Mouse (Mus musculus) heart, embryonic 14.5 days (tissue): ENCODE results near the gene Ube2t. TPM values are rescaled to one million over a fixed set of nuclear protein-coding genes. Genes with fewer than 3 reads are reported as not detected.

Source experiments
- ATAC-seq: fragments of 200-750 bp; cut with Nextera tagmentation; 2 replicates; pipeline ENCODE4 v1.8.0; 2017; ENCODE audit warnings: low read depth, moderate TSS enrichment; ENCODE audit not compliant: insufficient number of reproducible peaks, insufficient read depth, low FRiP score
- H3K27ac ChIP-seq, 2 experiments: fragments of 200-500 bp in 1 of 2; fragments of 300-500 bp in 1 of 2; sonication (generic) in 1 of 2; replicated peaks in 1 of 2; 2 replicates each; pipeline ENCODE4 v1.5.1; 2012 to 2014; ENCODE audit warnings: low read depth in 2 of 2, low read length in 2 of 2, control low read depth in 1 of 2, mild to moderate bottlenecking in 1 of 2, mixed read lengths in 1 of 2; ENCODE audit not compliant: control insufficient read depth in 1 of 2, insufficient read depth in 1 of 2
- H3K27me3 ChIP-seq: fragments of 300-500 bp; sonication (generic); 2 replicates; pipeline ENCODE4 v1.6.1; 2014; ENCODE audit warnings: mild to moderate bottlenecking, low read length, control low read depth; ENCODE audit not compliant: control insufficient read depth, insufficient read depth
- H3K36me3 ChIP-seq: fragments of 300-500 bp; sonication (generic); 2 replicates; pipeline ENCODE4 v1.6.1; 2014; ENCODE audit warnings: mild to moderate bottlenecking, control low read depth, low read length, mixed read lengths; ENCODE audit not compliant: control insufficient read depth, insufficient read depth
- H3K4me1 ChIP-seq, 2 experiments: fragments of 200-500 bp in 1 of 2; fragments of 300-500 bp in 1 of 2; sonication (generic) in 1 of 2; 2 replicates each; pipeline ENCODE4 v1.6.1; 2012 to 2014; ENCODE audit warnings: low read length in 2 of 2, control low read depth in 1 of 2, mixed read lengths in 1 of 2; ENCODE audit not compliant: control insufficient read depth in 2 of 2, insufficient read depth in 2 of 2
- H3K4me2 ChIP-seq: fragments of 300-500 bp; sonication (generic); 2 replicates; pipeline ENCODE4 v1.6.1; 2014; ENCODE audit warnings: mild to moderate bottlenecking, low read length
- H3K4me3 ChIP-seq, 2 experiments: fragments of 200-500 bp in 1 of 2; fragments of 300-500 bp in 1 of 2; sonication (generic) in 1 of 2; 2 replicates each; pipeline ENCODE4 v1.5.1; 2012 to 2014; ENCODE audit warnings: low read length in 2 of 2, mild to moderate bottlenecking in 2 of 2, control low read depth in 1 of 2, low read depth in 1 of 2, moderate library complexity in 1 of 2; ENCODE audit not compliant: control insufficient read depth in 1 of 2, insufficient read depth in 1 of 2
- H3K9ac ChIP-seq: fragments of 300-500 bp; sonication (generic); 2 replicates; pipeline ENCODE4 v1.6.1; 2014; ENCODE audit warnings: mild to moderate bottlenecking, low read length
- H3K9me3 ChIP-seq: fragments of 300-500 bp; sonication (generic); 2 replicates; pipeline ENCODE4 v1.6.1; 2016; ENCODE audit warnings: low read length, control low read depth; ENCODE audit not compliant: control insufficient read depth
- WGBS: fragments of 180-500 bp; shearing (Covaris S2); extraction: QIAGEN DNeasy Blood & Tissue Kit; methylation state at CpG from one replicate; pipeline ENCODE4 v1.1.7; 2014; 5-methylcytosine and 5-hydroxymethylcytosine counted together
- polyA plus RNA-seq: library from polyadenylated mRNA; unstranded; fragments of >200 nt; fragmentation: Nextera tagmentation; extraction: Ambion mirVana; gene quantifications from 2 replicates; pipeline ENCODE4 v1.2.1, GENCODE M21; 2014

Ube2t gene
- polyA plus RNA-seq, 1 experiment from 2014 or later, result 47.9 TPM

DNA sequence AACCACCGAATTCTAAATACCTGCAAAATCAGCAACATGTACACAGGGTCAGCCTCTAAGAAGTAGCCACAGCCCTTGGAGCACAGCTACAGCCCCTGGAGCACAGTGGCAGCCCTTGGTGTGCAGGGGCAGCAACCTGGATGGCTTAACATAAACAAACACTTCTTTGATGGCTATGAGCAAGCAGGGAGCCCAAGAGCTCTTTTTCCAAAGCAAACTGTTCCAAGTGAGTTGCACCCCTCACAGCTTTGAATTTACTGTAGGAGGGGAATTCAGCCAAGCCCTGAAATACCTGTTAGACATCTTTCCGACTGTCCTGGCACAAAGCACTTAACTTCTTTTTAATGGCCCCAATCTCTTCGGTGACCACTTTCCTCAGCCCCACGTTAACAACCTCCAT is 21.5 kb upstream of the Ube2t start:
- no peak overlapping the region for H3K4me3 ChIP-seq
- no peak overlapping the region for H3K4me2 ChIP-seq
- 56% methylated on average over 4 of the region's 4 CpGs for WGBS
- H3K36me3 ChIP-seq, result no peaks in the 10 kb centered on the region
- H3K4me1 ChIP-seq, result peaks cover 13 to 28% of the 10 kb centered on the region in 2 experiments
- peak overlapping the region; percentile 39 to 62; a peak in 3 of 4 replicates for H3K27ac ChIP-seq
- no peaks in the 10 kb centered on the region for H3K27me3 ChIP-seq
- H3K9ac ChIP-seq, result no peak overlapping the region
- H3K9me3 ChIP-seq, result no peaks in the 10 kb centered on the region
- no peak for ATAC-seq

DNA sequence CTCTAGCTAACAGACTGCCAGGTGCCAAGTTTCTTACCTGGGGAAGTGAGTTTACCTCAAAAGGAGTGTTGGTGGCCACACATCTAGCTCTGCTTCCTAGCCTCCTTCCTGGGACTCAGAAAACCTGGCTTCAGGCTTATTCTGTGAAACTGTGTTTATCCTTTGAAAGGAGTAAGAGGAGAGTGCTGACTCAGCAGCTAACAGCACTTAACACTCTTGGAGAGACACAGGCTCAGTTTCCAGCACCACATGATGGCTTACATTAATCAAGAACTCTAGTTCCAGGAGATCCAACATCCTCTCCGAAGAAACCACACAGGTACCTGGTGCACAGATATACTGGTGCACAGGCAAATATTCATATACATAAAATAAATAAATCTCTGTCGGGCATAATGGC is 19.5 kb upstream of the Ube2t start:
- WGBS, result 95% methylated on average over 2 of the region's 2 CpGs
- H3K36me3 ChIP-seq, result peaks cover 9% of the 10 kb centered on the region
- H3K4me3 ChIP-seq, result no peak overlapping the region
- no peaks in the 10 kb centered on the region for H3K27me3 ChIP-seq
- peaks cover 11 to 19% of the 10 kb centered on the region in 2 experiments for H3K4me1 ChIP-seq
- no peak for ATAC-seq
- H3K9me3 ChIP-seq, result no peaks in the 10 kb centered on the region
- H3K4me2 ChIP-seq, result no peak overlapping the region
- H3K9ac ChIP-seq, result no peak overlapping the region
- no peak overlapping the region for H3K27ac ChIP-seq

DNA sequence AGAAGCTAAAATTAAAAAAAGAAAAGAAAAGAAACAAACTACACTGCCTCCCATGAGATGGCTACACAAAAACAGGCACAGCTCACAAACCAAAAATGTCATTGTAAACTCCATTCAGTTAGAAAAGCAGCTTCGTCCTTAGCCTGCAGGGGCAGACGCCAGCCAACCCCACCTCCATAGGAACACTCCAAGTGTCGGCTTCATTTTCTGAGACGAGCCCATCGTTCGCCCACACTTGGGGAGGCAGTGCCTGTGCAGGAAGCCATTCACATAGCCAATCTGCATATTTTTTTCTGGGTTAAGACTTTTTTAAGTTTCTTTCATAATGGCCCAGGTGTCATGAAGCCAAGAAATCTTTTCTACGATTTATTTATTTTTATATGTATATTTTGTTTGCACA is 14.8 kb upstream of the Ube2t start:
- Histone ChIP-seq H3K36me3 (peaks cover 17% of the 10 kb centered on the region), H3K9ac (no peak overlapping the region), H3K9me3 (no peaks in the 10 kb centered on the region), H3K4me2 (no peak overlapping the region), H3K4me3 (no peak overlapping the region), H3K27ac (no peak overlapping the region), H3K27me3 (no peaks in the 10 kb centered on the region), H3K4me1 (peaks cover 3 to 25% of the 10 kb centered on the region in 2 experiments)
- no peak for ATAC-seq
- WGBS, result 90% methylated on average over 7 of the region's 7 CpGs

DNA sequence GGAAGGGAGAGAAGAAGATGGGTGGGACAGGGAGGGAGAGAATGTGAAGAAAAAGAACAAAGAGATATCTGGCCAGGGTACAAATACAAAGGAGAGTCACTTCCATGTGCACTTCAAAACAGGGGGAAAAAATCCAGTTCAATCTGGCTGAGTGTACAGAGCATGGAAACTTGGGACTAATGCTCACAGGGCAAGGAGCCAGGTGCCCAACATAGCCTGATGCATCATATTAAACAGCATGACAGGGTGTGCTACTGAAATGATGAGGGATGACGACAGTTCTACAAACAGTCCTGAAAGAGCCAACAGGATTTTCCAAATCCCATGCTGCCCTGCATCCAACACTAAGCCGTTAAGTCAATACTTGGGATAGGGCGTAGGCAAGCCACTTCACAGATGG is 12.4 kb upstream of the Ube2t start:
- Histone ChIP-seq H3K27me3 (no peaks in the 10 kb centered on the region), H3K27ac (peak overlapping the region; percentile 69 to 78), H3K4me2 (no peak overlapping the region), H3K4me1 (peaks cover 3 to 36% of the 10 kb centered on the region in 2 experiments), H3K4me3 (no peak overlapping the region), H3K36me3 (peaks cover 17% of the 10 kb centered on the region), H3K9ac (peak overlapping the region; percentile 44; the same call in 1 of the 2 replicates), H3K9me3 (no peaks in the 10 kb centered on the region)
- 56% methylated on average over 3 of the region's 3 CpGs for WGBS
- ATAC-seq, result peak; percentile 33; the same call in 1 of the 2 replicates

DNA sequence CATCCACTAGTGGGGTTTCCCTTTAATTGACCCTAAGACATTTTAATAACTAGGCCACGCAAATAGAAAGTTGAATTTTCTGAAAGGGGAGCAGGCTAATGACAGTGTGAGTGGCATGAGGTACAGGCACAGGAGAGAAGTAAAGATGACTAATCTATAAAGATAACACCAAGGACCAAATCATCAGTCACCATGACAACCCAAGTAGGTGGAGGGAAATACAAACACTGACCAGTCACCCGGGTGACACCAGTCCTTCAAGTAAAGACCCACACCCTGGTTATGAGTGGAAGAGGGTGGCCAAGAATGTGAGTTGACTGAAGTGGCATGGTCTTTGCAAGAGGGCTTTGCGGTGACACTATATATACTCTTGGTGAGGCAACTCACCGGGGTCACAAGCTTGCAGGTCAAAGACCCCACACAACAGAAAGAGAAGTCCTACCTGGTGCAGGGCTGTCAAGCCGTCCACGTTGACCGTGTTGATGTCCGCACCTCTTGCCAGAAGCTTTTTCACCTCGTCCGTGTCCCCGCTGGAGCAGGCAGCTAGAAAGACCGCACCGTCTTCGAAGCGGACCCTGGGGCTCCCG is 7.2 kb upstream of the Ube2t start:
- 2% methylated on average over 16 of the region's 16 CpGs for WGBS
- H3K4me1 ChIP-seq, result peaks cover 3 to 30% of the 10 kb centered on the region in 2 experiments
- peaks cover 4% of the 10 kb centered on the region; the same call in 1 of the 2 replicates for H3K36me3 ChIP-seq
- H3K4me2 ChIP-seq, result peak overlapping the region; percentile 72
- peak overlapping the region; percentile 65 to 89 for H3K27ac ChIP-seq
- H3K9me3 ChIP-seq, result no peaks in the 10 kb centered on the region
- peak overlapping the region; percentile 65 to 85 for H3K4me3 ChIP-seq
- H3K9ac ChIP-seq, result peak overlapping the region; percentile 92
- ATAC-seq, result peak; percentile 26
- H3K27me3 ChIP-seq, result no peaks in the 10 kb centered on the region

DNA sequence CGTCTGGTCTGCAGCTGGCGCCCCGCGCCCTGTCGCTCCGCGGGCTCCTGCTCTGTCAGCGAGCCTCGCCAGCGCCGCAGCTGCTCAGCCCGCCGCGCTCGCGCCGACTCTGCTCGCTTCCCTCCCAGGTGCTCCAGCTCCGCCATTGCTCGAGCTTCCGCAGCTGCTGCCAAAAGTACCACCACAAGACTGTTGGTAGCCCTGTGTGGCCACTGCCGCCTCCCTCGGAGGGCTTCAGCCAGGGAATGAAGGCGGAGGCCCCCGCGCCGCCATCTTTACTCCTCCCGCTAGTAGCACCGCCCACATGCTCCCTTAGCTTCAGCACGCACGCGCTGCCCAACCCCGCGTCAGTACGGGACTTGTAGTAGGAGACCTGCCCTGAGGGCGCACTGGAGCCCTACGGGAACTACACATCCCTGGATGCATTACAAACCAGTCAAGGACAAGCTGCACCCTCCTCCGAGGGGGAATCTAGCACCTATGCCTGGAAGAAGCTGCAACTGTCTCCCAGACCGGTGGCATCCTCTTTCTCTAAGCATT is 6.7 kb upstream of the Ube2t start, which contains the start of gene Ppp1r12b:
Ppp1r12b (minus strand) TSS at position 306 of the 540 bp plus-strand sequence.
- under 1% methylated on average over 39 of the region's 39 CpGs for WGBS
- peak within 1 kb of the TSS; percentile 72 for H3K4me2 ChIP-seq
- H3K4me3 ChIP-seq, result peak within 1 kb of the TSS; percentile 65 to 85
- peak within 1 kb of the TSS; percentile 65 to 89 for H3K27ac ChIP-seq
- peaks cover 0 to 25% of the 10 kb centered on the region in 2 experiments; a peak in 3 of 4 replicates for H3K4me1 ChIP-seq
- peak; percentile 98 for ATAC-seq
- H3K9me3 ChIP-seq, result no peaks in the 10 kb centered on the region
- H3K36me3 ChIP-seq, result no peaks in the 10 kb centered on the region
- H3K27me3 ChIP-seq, result no peaks in the 10 kb centered on the region
- H3K9ac ChIP-seq, result peak within 1 kb of the TSS; percentile 92

DNA sequence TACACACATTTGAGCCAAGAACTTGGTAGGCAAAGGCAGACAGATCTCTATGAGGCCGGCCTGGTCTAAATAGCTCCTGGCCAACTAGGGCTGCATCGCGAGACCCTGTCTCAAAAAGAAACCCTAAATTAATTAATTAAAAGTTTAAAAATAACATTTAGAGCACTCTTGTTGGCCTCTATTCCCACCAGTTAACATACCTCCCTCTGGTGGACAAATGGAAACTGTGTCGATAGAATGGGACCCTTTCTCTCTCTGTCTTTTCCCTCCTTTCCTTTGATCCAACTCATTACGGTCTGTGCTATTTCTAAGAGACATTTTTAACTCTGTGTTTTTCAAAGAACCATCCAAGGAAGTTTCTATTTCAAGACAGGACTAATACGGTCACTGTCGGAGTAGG is 1.7 kb upstream of the Ube2t start:
- H3K36me3 ChIP-seq, result no peaks in the 10 kb centered on the region
- no peak for ATAC-seq
- H3K9me3 ChIP-seq, result no peaks in the 10 kb centered on the region
- WGBS, result 46% methylated on average over 7 of the region's 7 CpGs
- no peaks in the 10 kb centered on the region for H3K27me3 ChIP-seq
- no peak overlapping the region for H3K4me3 ChIP-seq
- H3K27ac ChIP-seq, result no peak overlapping the region
- H3K9ac ChIP-seq, result no peak overlapping the region
- H3K4me2 ChIP-seq, result no peak overlapping the region
- peaks cover 2 to 20% of the 10 kb centered on the region in 2 experiments; a peak in 3 of 4 replicates for H3K4me1 ChIP-seq
